Mouse (Mus musculus): ENCODE results near the gene Efcab6. TPM values are rescaled to one million over a fixed set of nuclear protein-coding genes. Genes with fewer than 3 reads are reported as not detected.
A peak's percentile ranks its signal among the peaks of the same experiment; 100 is the strongest.
"Not testable (repeated sequence)": the region's sequence is repeated elsewhere in the genome, so short reads cannot be mapped to it uniquely, and the experiment has no call there.

Gene Efcab6
- 0.52 and 6.8 TPM in 2 replicates for total RNA-seq (2014; rRNA removed)
- 0.42 and 1.6 TPM in 2 replicates for polyA plus RNA-seq (2015; fragmentation: Nextera tagmentation; extraction: Ambion mirVana)

- Histone ChIP-seq H3K27me3 (ENCODE audit: insufficient read depth, low read length) (no peaks in the 10 kb centered on the region), H3K9me3 (ENCODE audit: low read length) (no peaks in the 10 kb centered on the region), H3K4me1 (ENCODE audit: insufficient read depth, low read length) (peaks cover 8% of the 10 kb centered on the region), H3K4me3 (ENCODE audit: low read length) (peak within 1 kb of the TSS; percentile 43), H3K9ac (replicated peaks; ENCODE audit: low read length) (no peak within 1 kb of the TSS; the same call in 1 of the 2 replicates), H3K4me2 (ENCODE audit: low read depth, low read length) (peak within 1 kb of the TSS; percentile 71), H3K27ac (no peak within 1 kb of the TSS), H3K36me3 (ENCODE audit: insufficient read depth, low read length) (no peaks in the 10 kb centered on the region)
- ATAC-seq (peak; percentile 85), DNase-seq (ENCODE audit: low spot score) (peak; percentile 82)
- WGBS, result 3% methylated on average over 27 of the region's 29 CpGs
- no peak for TF ChIP-seq CTCF (IDR thresholded peaks at IDR 0.05; ENCODE audit: low read depth)
These were observed at the start of gene Efcab6 for GRCm38 (mm10) chr15:84065140-84065539. Gene Efcab6, minus strand, starts transcription at chr15:84065379.

- Histone ChIP-seq H3K27ac (no peak overlapping the region), H3K36me3 (ENCODE audit: insufficient read depth, low read length) (no peaks in the 10 kb centered on the region), H3K27me3 (ENCODE audit: insufficient read depth, low read length) (no peaks in the 10 kb centered on the region), H3K4me2 (ENCODE audit: low read depth, low read length) (no peak overlapping the region), H3K4me1 (ENCODE audit: insufficient read depth, low read length) (no peaks in the 10 kb centered on the region), H3K9me3 (ENCODE audit: low read length) (no peaks in the 10 kb centered on the region), H3K4me3 (ENCODE audit: low read length) (no peak overlapping the region), H3K9ac (replicated peaks; ENCODE audit: low read length) (no peak overlapping the region)
- WGBS, result 87% methylated on average over 6 of the region's 6 CpGs
- no peak for DNase-seq (ENCODE audit: low spot score)
- TF ChIP-seq CTCF (IDR thresholded peaks at IDR 0.05; ENCODE audit: low read depth), result no peak
- ATAC-seq, result no peak
These were observed 48.7 kb upstream of the Efcab6 start for GRCm38 (mm10) chr15:84113873-84114272.

GRCm38 (mm10) chr15:84108899-84109298, 43.7 kb upstream of the Efcab6 start:
- H3K36me3 ChIP-seq (ENCODE audit: insufficient read depth, low read length), result no peaks in the 10 kb centered on the region
- peaks cover 7% of the 10 kb centered on the region; the same call in 1 of the 2 replicates for H3K4me1 ChIP-seq (ENCODE audit: insufficient read depth, low read length)
- no peak overlapping the region for H3K9ac ChIP-seq (replicated peaks; ENCODE audit: low read length)
- no peak overlapping the region for H3K27ac ChIP-seq
- no peak for TF ChIP-seq CTCF (IDR thresholded peaks at IDR 0.05; ENCODE audit: low read depth)
- H3K4me2 ChIP-seq (ENCODE audit: low read depth, low read length), result no peak overlapping the region
- no peaks in the 10 kb centered on the region for H3K9me3 ChIP-seq (ENCODE audit: low read length)
- 11% methylated on average over 13 of the region's 13 CpGs for WGBS
- DNase-seq (ENCODE audit: low spot score) (peak; percentile 20), ATAC-seq (no peak)
- H3K4me3 ChIP-seq (ENCODE audit: low read length), result no peak overlapping the region
- H3K27me3 ChIP-seq (ENCODE audit: insufficient read depth, low read length), result no peaks in the 10 kb centered on the region

- Histone ChIP-seq H3K27ac (peak overlapping the region; percentile 67), H3K4me3 (ENCODE audit: low read length) (peak overlapping the region; percentile 61), H3K4me1 (ENCODE audit: insufficient read depth, low read length) (peaks cover 16% of the 10 kb centered on the region), H3K9ac (replicated peaks; ENCODE audit: low read length) (peak overlapping the region; percentile 71), H3K36me3 (ENCODE audit: insufficient read depth, low read length) (no peaks in the 10 kb centered on the region), H3K27me3 (ENCODE audit: insufficient read depth, low read length) (no peaks in the 10 kb centered on the region), H3K9me3 (ENCODE audit: low read length) (no peaks in the 10 kb centered on the region), H3K4me2 (ENCODE audit: low read depth, low read length) (peak overlapping the region; percentile 61)
- 4% methylated on average over 12 of the region's 12 CpGs for WGBS
- TF ChIP-seq CTCF (IDR thresholded peaks at IDR 0.05; ENCODE audit: low read depth), result 0 out of 2 replicates have a peak, but pooled peaks have one; percentile 9
- DNase-seq (ENCODE audit: low spot score) (peak; percentile 31), ATAC-seq (peak; percentile 24)
These were observed 40.8 kb upstream of the Efcab6 start for GRCm38 (mm10) chr15:84105924-84106500.

GRCm38 (mm10) chr15:84105105-84105923, 40.1 kb upstream of the Efcab6 start, which contains the start of gene Sult4a1:
Gene Sult4a1, minus strand, starts transcription at chr15:84105754.
- H3K9me3 ChIP-seq (ENCODE audit: low read length), result no peaks in the 10 kb centered on the region
- DNase-seq (ENCODE audit: low spot score), result peak; percentile 88
- H3K4me1 ChIP-seq (ENCODE audit: insufficient read depth, low read length), result peaks cover 16% of the 10 kb centered on the region
- peak within 1 kb of the TSS; percentile 61 for H3K4me2 ChIP-seq (ENCODE audit: low read depth, low read length)
- H3K9ac ChIP-seq (replicated peaks; ENCODE audit: low read length), result peak within 1 kb of the TSS; percentile 71
- H3K4me3 ChIP-seq (ENCODE audit: low read length), result peak within 1 kb of the TSS; percentile 61
- H3K36me3 ChIP-seq (ENCODE audit: insufficient read depth, low read length), result no peaks in the 10 kb centered on the region
- 1% methylated on average over 74 of the region's 77 CpGs for WGBS
- no peaks in the 10 kb centered on the region for H3K27me3 ChIP-seq (ENCODE audit: insufficient read depth, low read length)
- H3K27ac ChIP-seq, result peak within 1 kb of the TSS; percentile 67
- TF ChIP-seq CTCF (IDR thresholded peaks at IDR 0.05; ENCODE audit: low read depth), result no peak
- ATAC-seq, result peak; percentile 85

GRCm38 (mm10) chr15:84104626-84105025, 39.4 kb upstream of the Efcab6 start:
- H3K4me3 ChIP-seq (ENCODE audit: low read length), result peak overlapping the region; percentile 61
- 82% methylated on average over 7 of the region's 7 CpGs for WGBS
- peak overlapping the region; percentile 61 for H3K4me2 ChIP-seq (ENCODE audit: low read depth, low read length)
- peak overlapping the region; percentile 71 for H3K9ac ChIP-seq (replicated peaks; ENCODE audit: low read length)
- no peak for DNase-seq (ENCODE audit: low spot score)
- no peaks in the 10 kb centered on the region for H3K36me3 ChIP-seq (ENCODE audit: insufficient read depth, low read length)
- ATAC-seq, result no peak
- 0 out of 2 replicates have a peak overlapping the region, but pooled peaks have one; percentile 67 for H3K27ac ChIP-seq
- no peaks in the 10 kb centered on the region for H3K27me3 ChIP-seq (ENCODE audit: insufficient read depth, low read length)
- TF ChIP-seq CTCF (IDR thresholded peaks at IDR 0.05; ENCODE audit: low read depth), result no peak
- peaks cover 16% of the 10 kb centered on the region for H3K4me1 ChIP-seq (ENCODE audit: insufficient read depth, low read length)
- no peaks in the 10 kb centered on the region for H3K9me3 ChIP-seq (ENCODE audit: low read length)

GRCm38 (mm10) chr15:84097536-84097935, 32.4 kb upstream of the Efcab6 start:
- H3K27me3 ChIP-seq (ENCODE audit: insufficient read depth, low read length); H3K4me2 ChIP-seq (ENCODE audit: low read depth, low read length); DNase-seq (ENCODE audit: low spot score); H3K9ac ChIP-seq (replicated peaks; ENCODE audit: low read length); H3K4me3 ChIP-seq (ENCODE audit: low read length); H3K36me3 ChIP-seq (ENCODE audit: insufficient read depth, low read length); ATAC-seq; H3K4me1 ChIP-seq (ENCODE audit: insufficient read depth, low read length); H3K27ac ChIP-seq; H3K9me3 ChIP-seq (ENCODE audit: low read length): not testable (repeated sequence)
- 85% methylated on average over 15 of the region's 15 CpGs for WGBS
